Mouse (Mus musculus) right cerebral cortex, adult 18-20 months (tissue): Measurements from ENCODE around the gene Smarca2.
"Not testable (repeated sequence)": the region's sequence is repeated elsewhere in the genome, so short reads cannot be mapped to it uniquely, and the experiment has no call there.

Source experiments
- DNase-seq: peaks from one replicate; pipeline ENCODE4 v3.0.0; 2022; ENCODE audit warnings: mixed read lengths

Gene Smarca2

GRCm38 (mm10) chr19:26617287-26617686 is 12.4 kb downstream of the Smarca2 start:
- DNase-seq: no peak

GRCm38 (mm10) chr19:26630712-26631235 is 25.9 kb downstream of the Smarca2 start:
- peak; percentile 58 for DNase-seq

DNA sequence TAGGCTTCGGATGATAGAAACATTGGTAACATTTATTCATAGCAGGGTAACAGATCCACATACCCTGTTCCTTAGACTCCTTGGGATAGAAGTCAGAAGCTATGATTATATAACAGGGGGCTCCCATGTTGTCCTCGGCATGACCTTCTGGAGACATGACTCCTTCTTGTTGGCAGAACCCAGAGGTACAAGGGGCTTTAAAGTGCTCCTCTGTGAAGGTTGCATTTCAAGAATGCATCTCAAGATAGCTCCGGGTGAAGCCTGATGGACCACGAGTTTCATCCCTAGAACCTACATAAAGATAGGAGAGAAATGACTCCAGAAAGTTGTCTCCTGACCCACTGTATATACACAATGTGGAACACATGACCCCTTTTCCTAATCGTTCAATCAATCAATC is 27.4 kb downstream of the Smarca2 start:
- DNase-seq: no peak

- DNase-seq: no peak
Measured at GRCm38 (mm10) chr19:26640556-26640955, 35.7 kb downstream of the Smarca2 start.

GRCm38 (mm10) chr19:26641269-26641668 is 36.4 kb downstream of the Smarca2 start:
- DNase-seq: no peak

DNA sequence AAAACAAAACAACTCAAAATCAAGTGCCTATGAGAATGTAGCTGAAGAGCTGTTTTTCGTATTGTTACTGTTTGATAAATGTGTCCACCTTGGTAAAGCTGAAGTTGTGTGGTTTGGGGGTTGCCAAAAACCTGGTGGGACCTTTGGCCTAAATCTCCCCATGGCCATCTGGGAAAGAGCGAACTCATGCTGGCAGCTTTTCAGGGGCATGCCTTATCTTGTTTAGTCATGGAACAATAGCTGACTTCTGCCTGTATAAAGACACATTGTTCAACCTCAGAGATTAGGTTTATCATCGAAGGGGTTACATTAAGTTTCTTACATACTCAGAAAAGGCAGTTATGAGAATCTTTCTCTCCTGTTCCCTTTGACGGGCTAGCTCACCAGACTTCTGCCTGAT is 38.2 kb downstream of the Smarca2 start:
- no peak for DNase-seq

DNA sequence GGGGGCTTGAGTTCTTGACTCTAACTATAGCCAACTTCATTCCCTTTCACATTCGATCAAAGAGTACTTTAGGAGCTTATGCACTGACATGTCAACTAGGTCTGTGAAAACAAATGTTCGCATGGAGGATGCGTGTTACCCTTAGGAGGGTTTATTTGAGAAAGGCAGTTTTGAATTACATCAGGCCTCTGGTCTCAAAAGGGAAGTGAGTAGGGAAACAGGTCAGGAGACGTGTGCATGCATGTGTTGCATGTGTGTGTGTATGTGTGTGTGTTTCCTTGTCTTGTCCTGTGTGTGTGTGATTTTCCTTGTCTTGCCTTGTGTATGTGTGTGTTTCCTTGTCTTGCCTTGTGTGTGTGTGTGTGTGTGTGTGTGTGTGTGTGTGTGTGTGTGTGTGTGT is 39.1 kb downstream of the Smarca2 start:
- DNase-seq: no peak

DNA sequence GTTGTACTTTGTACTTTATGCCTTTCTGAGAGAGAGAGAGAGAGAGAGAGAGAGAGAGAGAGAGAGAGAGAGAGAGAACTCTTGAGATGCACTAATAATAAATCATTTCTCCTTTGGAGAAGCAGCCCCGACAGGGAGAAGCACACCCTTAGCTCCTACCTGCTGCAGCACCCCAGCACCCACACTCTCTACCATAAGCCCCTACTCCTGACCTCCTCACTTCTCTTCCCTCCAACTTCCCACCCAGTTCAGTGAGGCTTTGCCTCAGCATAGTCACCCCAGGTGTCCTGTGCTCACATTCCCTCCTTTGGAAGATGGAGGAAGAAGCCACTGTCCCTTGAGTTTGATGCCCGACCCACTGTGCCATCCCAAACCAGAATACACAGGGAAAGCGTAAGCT is 40.2 kb downstream of the Smarca2 start:
- DNase-seq: no peak

GRCm38 (mm10) chr19:26646128-26646527 is 41.3 kb downstream of the Smarca2 start:
- no peak for DNase-seq

- no peak for DNase-seq
Measured at GRCm38 (mm10) chr19:26650585-26651273, 45.9 kb downstream of the Smarca2 start.

DNA sequence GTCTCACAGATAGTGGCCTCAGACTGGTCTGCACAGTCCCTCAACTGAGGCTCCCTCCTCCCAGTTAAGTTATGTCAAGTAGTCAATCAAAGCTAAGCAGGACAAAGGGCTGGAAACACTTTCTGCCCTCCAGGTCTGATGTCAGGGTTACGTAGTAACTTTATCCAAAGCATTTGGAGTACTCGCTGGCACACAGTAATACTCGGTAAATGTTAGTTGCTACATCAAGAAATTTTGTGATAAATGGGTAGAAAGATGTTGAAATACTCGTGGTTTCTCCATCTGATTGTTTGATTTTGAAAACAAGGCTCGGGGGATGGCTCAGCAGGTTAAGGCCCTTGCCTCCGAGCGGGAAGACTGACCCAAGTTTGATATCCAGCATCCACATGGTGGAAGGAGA is 53.5 kb downstream of the Smarca2 start:
- no peak for DNase-seq

- no peak for DNase-seq
Measured at GRCm38 (mm10) chr19:26659976-26660375, 55.1 kb downstream of the Smarca2 start.

- no peak for DNase-seq
Measured at GRCm38 (mm10) chr19:26661198-26661597, 56.3 kb downstream of the Smarca2 start.

DNA sequence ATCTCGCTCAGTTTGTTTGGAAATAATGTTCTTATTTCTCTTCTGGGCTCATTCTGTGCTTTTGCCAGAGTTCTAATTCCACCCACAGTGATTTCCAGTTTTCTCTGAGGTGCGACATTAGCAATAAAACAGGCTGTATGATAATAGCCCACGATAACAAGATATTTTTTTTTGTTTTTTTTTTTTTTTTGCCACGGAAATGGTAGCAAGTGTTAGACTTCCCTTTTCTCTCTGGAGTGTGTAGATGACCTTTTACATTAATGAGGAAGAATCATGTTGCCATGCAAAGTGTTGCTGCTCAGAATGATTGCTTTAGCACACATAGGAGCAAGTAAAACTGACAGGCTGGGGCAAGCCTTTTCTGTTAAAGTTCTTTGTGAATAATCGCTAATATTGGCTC is 61.5 kb downstream of the Smarca2 start:
- DNase-seq: no peak

GRCm38 (mm10) chr19:26670089-26670488 is 65.2 kb downstream of the Smarca2 start:
- no peak for DNase-seq

- DNase-seq: not testable (repeated sequence)
Measured at GRCm38 (mm10) chr19:26671413-26671812, 66.6 kb downstream of the Smarca2 start.

DNA sequence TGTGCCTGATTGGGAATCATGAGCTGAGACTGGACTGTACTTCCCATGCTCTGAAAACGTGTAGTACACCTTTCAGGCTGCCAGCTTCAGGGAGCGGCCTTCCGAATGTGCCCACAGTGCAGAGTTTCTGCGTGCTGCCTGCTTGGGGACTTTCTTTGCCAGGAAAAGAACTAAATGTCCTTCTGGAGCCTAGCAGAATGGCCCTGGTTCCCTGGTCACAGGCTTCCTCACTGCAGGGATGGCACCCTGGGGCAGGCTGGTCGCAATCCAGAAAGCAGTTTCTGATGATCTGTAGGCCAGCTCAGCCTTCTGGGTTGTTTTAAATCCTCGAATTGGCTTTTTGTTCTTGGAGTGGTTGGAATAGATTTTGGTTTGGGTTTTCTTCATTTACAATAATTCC is 71.1 kb downstream of the Smarca2 start:
- DNase-seq: no peak

GRCm38 (mm10) chr19:26678543-26678942 is 73.7 kb downstream of the Smarca2 start:
- no peak for DNase-seq

DNA sequence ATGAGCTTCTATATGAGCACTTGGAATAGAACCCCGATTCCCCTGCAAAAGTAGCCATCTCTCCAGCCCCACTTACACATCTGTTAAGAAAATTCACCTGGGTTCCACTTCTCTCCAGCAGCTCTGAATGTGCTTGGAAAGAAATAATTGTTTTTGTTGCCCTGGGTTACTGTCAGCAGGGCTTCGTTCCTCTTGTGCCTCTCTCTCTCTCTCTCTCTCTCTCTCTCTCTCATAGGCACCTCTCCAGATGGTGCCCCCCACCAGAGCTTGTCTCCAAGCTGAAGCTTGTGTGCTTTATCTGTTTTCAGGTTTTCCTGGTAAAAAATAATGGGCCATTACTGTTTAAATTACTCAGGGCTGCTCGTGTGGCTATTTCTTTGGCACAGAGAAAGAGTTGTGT is 74.8 kb downstream of the Smarca2 start:
- no peak for DNase-seq

DNA sequence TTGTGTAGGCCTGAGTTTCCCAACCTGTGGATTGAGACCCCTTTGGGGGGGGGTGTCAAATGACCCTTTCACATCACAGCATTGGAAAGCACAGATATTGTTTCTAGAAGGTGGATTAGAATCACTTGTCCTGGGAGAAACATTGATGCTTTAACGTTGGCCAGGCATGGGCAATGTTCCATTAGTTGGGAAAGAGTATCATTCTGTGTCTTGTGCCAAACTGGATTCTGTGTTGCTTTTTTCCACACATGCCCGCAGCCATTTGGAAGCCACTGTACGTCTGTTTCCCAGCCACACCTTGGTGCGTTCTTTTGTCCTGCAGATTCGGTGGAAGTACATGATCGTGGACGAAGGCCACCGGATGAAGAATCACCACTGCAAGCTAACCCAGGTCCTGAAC is 76.7 kb downstream of the Smarca2 start:
- no peak for DNase-seq

DNA sequence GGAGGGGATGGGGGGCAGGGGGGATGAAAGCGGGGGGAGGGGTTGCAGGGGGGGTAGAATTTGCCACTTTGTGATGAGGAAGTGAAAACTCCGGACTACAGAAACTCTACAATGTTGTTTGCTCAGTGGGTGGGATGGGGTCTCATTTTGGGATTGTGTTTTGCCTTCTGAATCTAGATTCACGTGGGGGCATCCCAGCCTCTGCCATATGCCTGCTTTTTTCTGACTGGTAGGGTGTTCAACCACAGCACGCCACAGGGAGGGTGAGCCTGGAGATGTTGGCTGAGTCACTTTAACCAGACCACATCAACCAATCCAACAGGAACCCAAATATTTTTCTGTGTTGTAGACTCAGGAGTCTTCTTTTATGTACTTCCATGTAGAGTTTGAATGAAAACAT is 77.3 kb downstream of the Smarca2 start:
- no peak for DNase-seq

DNA sequence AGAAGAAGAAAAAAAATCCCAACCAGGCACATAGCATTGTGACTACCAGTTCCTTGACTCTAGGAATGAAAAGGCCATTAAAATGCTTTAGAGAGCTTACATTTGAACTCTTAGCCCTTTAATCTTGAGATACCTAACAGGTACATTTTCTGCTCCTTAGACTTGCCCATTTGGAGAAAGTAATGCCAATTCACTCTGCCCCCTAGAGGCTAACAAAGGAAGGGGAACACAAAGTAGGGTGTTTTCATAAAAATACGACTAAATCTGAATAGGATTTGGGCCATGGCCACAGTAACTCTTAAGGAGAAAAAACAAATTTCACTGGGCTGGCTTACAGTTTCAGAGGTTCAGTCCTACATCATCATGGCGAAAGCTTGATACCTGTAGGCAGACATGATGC is 77.9 kb downstream of the Smarca2 start:
- no peak for DNase-seq

DNA sequence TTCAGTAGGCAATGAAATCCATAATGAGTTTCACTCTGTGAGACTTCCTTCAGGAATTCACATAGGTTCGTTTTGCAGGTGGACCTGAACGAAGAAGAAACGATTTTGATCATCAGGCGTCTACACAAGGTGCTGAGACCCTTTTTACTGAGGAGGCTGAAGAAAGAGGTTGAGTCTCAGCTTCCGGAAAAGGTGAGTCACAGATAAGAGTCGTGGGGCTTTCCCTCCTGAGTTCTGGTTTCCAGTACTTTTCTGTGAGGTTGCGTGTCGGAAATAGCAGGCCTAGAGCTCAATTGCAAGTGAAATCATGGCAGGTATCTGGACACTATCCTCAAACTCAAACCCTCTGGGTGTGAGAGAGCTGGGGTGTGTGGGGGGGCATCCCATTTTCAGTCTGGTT is 78.9 kb downstream of the Smarca2 start:
- no peak for DNase-seq

DNA sequence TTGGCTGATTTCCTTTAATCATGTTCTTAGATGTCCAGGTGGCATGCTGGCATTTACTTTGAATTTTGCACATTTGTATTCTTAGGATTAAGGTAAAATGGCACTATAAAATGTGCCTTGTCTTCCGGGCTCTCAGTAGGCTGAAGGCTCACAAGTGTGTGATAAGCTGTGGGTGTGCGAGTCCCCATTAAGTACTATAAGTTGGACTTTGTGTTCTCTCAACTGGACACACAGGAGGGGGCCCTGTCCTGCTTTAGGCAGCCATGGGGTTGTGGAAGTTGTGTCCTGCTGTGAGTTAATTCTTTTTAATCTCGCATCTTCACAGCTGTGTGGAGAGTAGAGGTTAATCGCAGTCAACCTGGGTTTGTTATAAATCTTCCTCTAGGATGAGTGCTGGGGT is 85.7 kb downstream of the Smarca2 start:
- no peak for DNase-seq

GRCm38 (mm10) chr19:26697107-26697506 is 92.3 kb downstream of the Smarca2 start:
- DNase-seq: no peak
